Mouse (Mus musculus): ENCODE measurements at regions not wholly inside any gene's neighbourhood (a gene's known extent, or its start where the extent isn't known, plus 50 kb on each side); places are given as distances from the start of the nearest gene placed in this dataset.

DNA sequence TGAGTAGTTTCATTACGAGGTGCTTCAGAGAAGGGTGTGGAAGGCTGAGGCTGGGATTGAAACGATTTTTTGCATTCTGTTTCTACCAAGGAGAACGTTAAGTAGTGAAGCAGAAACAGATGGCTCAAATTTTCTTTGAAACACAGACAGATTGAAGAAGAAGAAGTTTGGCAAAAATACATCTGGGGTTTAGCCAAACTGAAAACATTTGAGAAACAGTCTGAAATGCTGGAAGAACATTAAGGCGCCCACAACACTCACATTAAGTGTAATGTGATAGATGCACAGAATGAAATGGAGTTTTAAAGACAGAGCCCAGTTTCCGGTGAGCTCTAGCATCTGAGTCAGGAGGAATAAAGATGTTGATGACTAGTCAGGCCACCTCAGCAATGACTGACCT lies 275.5 kb downstream of the Gm5447 start:
- Histone ChIP-seq H3K27ac (ENCODE audit: low read depth, low read length) (no peak overlapping the region), H3K27me3 (ENCODE audit: control insufficient read depth, insufficient read depth, low read length) (no peaks in the 10 kb centered on the region), H3K4me1 (ENCODE audit: control insufficient read depth, insufficient read depth, low read length) (no peaks in the 10 kb centered on the region), H3K9me3 (ENCODE audit: control insufficient read depth, low read length) (no peaks in the 10 kb centered on the region), H3K9ac (ENCODE audit: low read depth, low read length) (no peak overlapping the region), H3K4me3 (ENCODE audit: low read length) (no peak overlapping the region), H3K4me2 (replicated peaks; ENCODE audit: low read depth, low read length) (no peak overlapping the region), H3K36me3 (ENCODE audit: control insufficient read depth, insufficient read depth, low read length) (no peaks in the 10 kb centered on the region)
- 72% methylated on average over 5 of the region's 5 CpGs for WGBS
- ATAC-seq (ENCODE audit: low FRiP score, low TSS enrichment) = no peak

DNA sequence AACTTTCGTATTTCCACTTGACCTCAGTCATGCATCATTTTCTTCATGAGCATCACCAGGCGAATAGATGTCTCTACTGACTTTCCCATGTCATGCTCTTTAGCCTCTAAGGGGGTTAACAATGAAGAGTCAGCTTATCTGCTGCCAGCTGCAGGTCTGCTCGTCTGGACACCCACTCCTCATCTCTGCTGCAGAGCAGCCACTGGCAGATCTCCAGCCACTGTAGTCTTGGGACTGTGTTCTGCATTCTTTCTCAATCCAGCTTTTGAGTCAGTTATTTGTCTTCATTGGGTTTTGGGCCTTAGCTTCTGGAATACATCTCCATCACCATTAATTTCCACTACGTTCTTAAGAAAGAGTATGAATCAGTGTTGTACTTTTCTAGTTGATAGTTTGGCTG lies 280.0 kb downstream of the Gm5447 start:
- WGBS = 60% methylated on average over 4 of the region's 4 CpGs
- ATAC-seq (ENCODE audit: low FRiP score, low TSS enrichment) = no peak
- Histone ChIP-seq H3K4me1 (ENCODE audit: control insufficient read depth, insufficient read depth, low read length) (no peaks in the 10 kb centered on the region), H3K27ac (ENCODE audit: low read depth, low read length) (no peak overlapping the region), H3K9me3 (ENCODE audit: control insufficient read depth, low read length) (no peaks in the 10 kb centered on the region), H3K4me3 (ENCODE audit: low read length) (no peak overlapping the region), H3K4me2 (replicated peaks; ENCODE audit: low read depth, low read length) (no peak overlapping the region), H3K9ac (ENCODE audit: low read depth, low read length) (no peak overlapping the region), H3K27me3 (ENCODE audit: control insufficient read depth, insufficient read depth, low read length) (no peaks in the 10 kb centered on the region), H3K36me3 (ENCODE audit: control insufficient read depth, insufficient read depth, low read length) (no peaks in the 10 kb centered on the region)

- no peak overlapping the region for H3K4me3 ChIP-seq (ENCODE audit: low read length)
- H3K4me1 ChIP-seq (ENCODE audit: control insufficient read depth, insufficient read depth, low read length) = no peaks in the 10 kb centered on the region
- no peak overlapping the region for H3K27ac ChIP-seq (ENCODE audit: low read depth, low read length)
- no peaks in the 10 kb centered on the region for H3K9me3 ChIP-seq (ENCODE audit: control insufficient read depth, low read length)
- H3K4me2 ChIP-seq (replicated peaks; ENCODE audit: low read depth, low read length) = no peak overlapping the region
- 93% methylated on average over 3 of the region's 3 CpGs for WGBS
- no peak for ATAC-seq (ENCODE audit: low FRiP score, low TSS enrichment)
- no peaks in the 10 kb centered on the region for H3K27me3 ChIP-seq (ENCODE audit: control insufficient read depth, insufficient read depth, low read length)
- no peaks in the 10 kb centered on the region for H3K36me3 ChIP-seq (ENCODE audit: control insufficient read depth, insufficient read depth, low read length)
- no peak overlapping the region for H3K9ac ChIP-seq (ENCODE audit: low read depth, low read length)
These were observed 280.7 kb downstream of the Gm5447 start for GRCm38 (mm10) chr13:31254744-31255143.

GRCm38 (mm10) chr13:31255506-31255905 lies 281.5 kb downstream of the Gm5447 start:
- H3K4me3 ChIP-seq (ENCODE audit: low read length) = no peak overlapping the region
- H3K27me3 ChIP-seq (ENCODE audit: control insufficient read depth, insufficient read depth, low read length) = no peaks in the 10 kb centered on the region
- H3K4me2 ChIP-seq (replicated peaks; ENCODE audit: low read depth, low read length) = no peak overlapping the region
- ATAC-seq (ENCODE audit: low FRiP score, low TSS enrichment) = no peak
- WGBS = 83% methylated on average over 3 of the region's 3 CpGs
- no peak overlapping the region for H3K27ac ChIP-seq (ENCODE audit: low read depth, low read length)
- no peaks in the 10 kb centered on the region for H3K9me3 ChIP-seq (ENCODE audit: control insufficient read depth, low read length)
- no peaks in the 10 kb centered on the region for H3K36me3 ChIP-seq (ENCODE audit: control insufficient read depth, insufficient read depth, low read length)
- no peaks in the 10 kb centered on the region for H3K4me1 ChIP-seq (ENCODE audit: control insufficient read depth, insufficient read depth, low read length)
- H3K9ac ChIP-seq (ENCODE audit: low read depth, low read length) = no peak overlapping the region

DNA sequence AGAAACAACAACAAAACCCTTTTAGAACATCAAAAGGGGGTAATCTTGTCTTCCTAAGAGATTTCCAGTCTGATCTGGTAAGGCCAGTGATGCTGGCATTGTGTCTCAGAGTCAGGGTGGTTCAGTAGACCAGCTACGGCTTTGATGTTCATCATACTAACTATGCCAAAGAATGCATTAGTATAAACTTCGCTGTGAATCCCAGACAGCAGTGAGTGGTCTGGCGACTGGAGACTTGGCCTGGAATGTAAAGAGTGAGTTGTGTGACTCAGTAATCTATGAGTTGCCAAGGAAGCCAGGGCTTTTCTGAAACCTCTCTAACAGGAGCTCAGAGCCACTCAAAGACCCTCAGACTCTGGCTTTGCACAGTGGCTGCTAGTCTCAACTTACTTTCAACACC lies 288.1 kb upstream of the Foxq1 start:
- Histone ChIP-seq H3K4me3 (ENCODE audit: low read length) (no peak overlapping the region), H3K9ac (ENCODE audit: low read depth, low read length) (no peak overlapping the region), H3K27me3 (ENCODE audit: control insufficient read depth, insufficient read depth, low read length) (no peaks in the 10 kb centered on the region; the same call in 1 of the 2 replicates), H3K4me1 (ENCODE audit: control insufficient read depth, insufficient read depth, low read length) (no peaks in the 10 kb centered on the region), H3K27ac (ENCODE audit: low read depth, low read length) (no peak overlapping the region), H3K9me3 (ENCODE audit: control insufficient read depth, low read length) (no peaks in the 10 kb centered on the region), H3K36me3 (ENCODE audit: control insufficient read depth, insufficient read depth, low read length) (no peaks in the 10 kb centered on the region), H3K4me2 (replicated peaks; ENCODE audit: low read depth, low read length) (no peak overlapping the region)
- ATAC-seq (ENCODE audit: low FRiP score, low TSS enrichment) = no peak
- 73% methylated on average over 3 of the region's 3 CpGs for WGBS

GRCm38 (mm10) chr13:31276005-31276644 lies 279.8 kb upstream of the Foxq1 start:
- 35% methylated on average over 6 of the region's 6 CpGs for WGBS
- Histone ChIP-seq H3K9ac (ENCODE audit: low read depth, low read length) (no peak overlapping the region), H3K4me1 (ENCODE audit: control insufficient read depth, insufficient read depth, low read length) (no peaks in the 10 kb centered on the region), H3K9me3 (ENCODE audit: control insufficient read depth, low read length) (no peaks in the 10 kb centered on the region), H3K4me3 (ENCODE audit: low read length) (no peak overlapping the region), H3K27ac (ENCODE audit: low read depth, low read length) (no peak overlapping the region), H3K27me3 (ENCODE audit: control insufficient read depth, insufficient read depth, low read length) (no peaks in the 10 kb centered on the region), H3K4me2 (replicated peaks; ENCODE audit: low read depth, low read length) (no peak overlapping the region), H3K36me3 (ENCODE audit: control insufficient read depth, insufficient read depth, low read length) (no peaks in the 10 kb centered on the region)
- no peak for ATAC-seq (ENCODE audit: low FRiP score, low TSS enrichment)

DNA sequence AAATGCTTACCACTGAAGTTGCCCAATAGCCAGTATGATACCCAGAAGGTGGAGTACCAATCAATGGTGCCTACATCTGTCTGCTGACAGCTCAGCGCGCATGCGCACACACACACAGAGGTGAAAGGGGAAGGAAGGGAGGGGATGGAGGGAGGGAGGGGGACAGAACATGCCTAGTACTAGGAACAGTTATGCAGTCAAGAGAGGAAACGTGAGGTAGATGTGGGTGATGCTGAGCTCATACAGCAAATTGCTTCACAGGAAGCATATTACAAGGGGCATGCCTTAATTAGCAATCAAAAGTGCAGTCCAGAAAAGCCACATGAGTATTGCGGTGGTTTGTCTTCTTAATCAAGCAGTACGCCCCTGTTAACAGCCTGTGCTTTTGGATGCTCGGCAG lies 265.3 kb upstream of the Foxq1 start:
- WGBS = 84% methylated on average over 7 of the region's 7 CpGs
- H3K4me2 ChIP-seq (replicated peaks; ENCODE audit: low read depth, low read length) = no peak overlapping the region
- no peak overlapping the region for H3K4me3 ChIP-seq (ENCODE audit: low read length)
- no peak for ATAC-seq (ENCODE audit: low FRiP score, low TSS enrichment)
- no peaks in the 10 kb centered on the region for H3K4me1 ChIP-seq (ENCODE audit: control insufficient read depth, insufficient read depth, low read length)
- no peaks in the 10 kb centered on the region for H3K36me3 ChIP-seq (ENCODE audit: control insufficient read depth, insufficient read depth, low read length)
- H3K27me3 ChIP-seq (ENCODE audit: control insufficient read depth, insufficient read depth, low read length) = no peaks in the 10 kb centered on the region
- H3K27ac ChIP-seq (ENCODE audit: low read depth, low read length) = no peak overlapping the region
- H3K9me3 ChIP-seq (ENCODE audit: control insufficient read depth, low read length) = no peaks in the 10 kb centered on the region
- no peak overlapping the region for H3K9ac ChIP-seq (ENCODE audit: low read depth, low read length)

DNA sequence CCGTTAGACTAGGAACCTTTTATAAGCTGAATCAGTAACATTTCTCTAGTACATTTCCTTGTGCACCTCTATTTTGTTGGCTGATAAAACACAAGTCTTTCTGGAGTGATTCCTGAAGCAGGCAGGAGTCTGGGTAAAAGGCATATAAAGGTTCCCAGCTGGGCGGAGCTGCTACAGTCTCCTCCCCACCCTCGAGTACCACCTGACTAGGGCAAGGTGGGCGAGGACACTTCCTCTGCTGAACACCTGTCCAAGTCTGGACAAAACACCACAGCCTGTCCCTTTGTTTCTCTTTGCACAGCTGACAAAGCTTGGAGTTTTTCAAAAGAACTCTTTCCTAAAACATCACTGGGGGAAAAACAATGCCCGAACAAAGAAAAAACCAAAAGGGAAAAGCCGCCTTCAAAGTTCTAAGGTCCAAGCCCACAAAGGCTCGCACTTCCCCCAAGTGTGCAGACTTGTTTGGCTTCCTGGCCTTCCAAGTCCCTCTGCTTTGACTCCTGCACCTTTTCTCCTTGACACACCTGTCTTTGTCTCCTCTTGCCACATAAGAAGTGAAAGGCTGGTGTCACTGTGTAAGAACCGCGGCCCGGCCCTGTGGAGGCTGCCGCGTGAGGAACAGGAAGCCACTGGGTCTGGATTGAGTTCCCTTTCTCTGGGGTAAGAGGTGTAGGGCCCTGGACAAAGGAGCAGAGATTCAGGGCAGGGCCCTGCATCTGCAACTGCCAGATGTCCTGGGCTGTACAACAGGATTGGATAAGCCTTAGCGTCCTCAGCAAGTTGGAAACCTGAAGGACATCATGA lies 263.1 kb upstream of the Foxq1 start:
- Histone ChIP-seq H3K27me3 (ENCODE audit: control insufficient read depth, insufficient read depth, low read length) (no peaks in the 10 kb centered on the region), H3K4me2 (replicated peaks; ENCODE audit: low read depth, low read length) (no peak overlapping the region), H3K27ac (ENCODE audit: low read depth, low read length) (no peak overlapping the region), H3K4me3 (ENCODE audit: low read length) (no peak overlapping the region), H3K4me1 (ENCODE audit: control insufficient read depth, insufficient read depth, low read length) (no peaks in the 10 kb centered on the region), H3K9ac (ENCODE audit: low read depth, low read length) (no peak overlapping the region), H3K36me3 (ENCODE audit: control insufficient read depth, insufficient read depth, low read length) (no peaks in the 10 kb centered on the region), H3K9me3 (ENCODE audit: control insufficient read depth, low read length) (no peaks in the 10 kb centered on the region)
- ATAC-seq (ENCODE audit: low FRiP score, low TSS enrichment) = no peak
- 90% methylated on average over 13 of the region's 13 CpGs for WGBS

DNA sequence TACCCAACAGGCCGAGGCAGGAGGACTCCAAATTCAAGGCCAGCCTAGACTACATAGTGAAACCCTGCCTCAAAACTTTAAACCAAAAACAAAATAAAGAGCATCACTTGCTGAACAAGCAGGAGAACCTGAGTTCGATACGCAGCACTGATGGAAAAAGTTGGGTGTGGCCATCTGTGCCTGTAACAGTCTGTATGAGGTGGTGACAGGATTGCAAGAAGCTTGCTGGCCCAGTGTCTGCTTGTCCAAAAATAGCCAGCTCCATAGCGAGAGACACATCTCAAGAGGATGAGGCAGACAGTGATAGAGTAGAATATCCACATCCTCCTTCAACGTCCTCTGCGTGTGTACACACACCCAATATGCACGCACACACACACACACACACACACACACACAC lies 261.9 kb upstream of the Foxq1 start:
- Histone ChIP-seq H3K9ac (ENCODE audit: low read depth, low read length) (no peak overlapping the region), H3K9me3 (ENCODE audit: control insufficient read depth, low read length) (no peaks in the 10 kb centered on the region), H3K4me1 (ENCODE audit: control insufficient read depth, insufficient read depth, low read length) (no peaks in the 10 kb centered on the region), H3K36me3 (ENCODE audit: control insufficient read depth, insufficient read depth, low read length) (no peaks in the 10 kb centered on the region), H3K4me2 (replicated peaks; ENCODE audit: low read depth, low read length) (no peak overlapping the region), H3K27ac (ENCODE audit: low read depth, low read length) (no peak overlapping the region), H3K4me3 (ENCODE audit: low read length) (no peak overlapping the region), H3K27me3 (ENCODE audit: control insufficient read depth, insufficient read depth, low read length) (no peaks in the 10 kb centered on the region)
- ATAC-seq (ENCODE audit: low FRiP score, low TSS enrichment) = no peak
- 92% methylated on average over 7 of the region's 7 CpGs for whole genome bisulfite sequencing
